Comparison of ENCODE assay signal across 17 mouse cellular contexts in genomic region chr3:156253172-156253934, GRCm38 (mm10).
A peak's percentile ranks its signal among the peaks of the same experiment; 100 is the strongest.
DNase-seq lines count a peak whose midpoint lies in the region; ATAC-seq and TF ChIP-seq lines count a peak whose summit lies in the region.
"Had no signal": no experiment of that assay in that cellular context is flagged by ENCODE, and none has a peak within 500 bp of the region (broad histone marks: within the 10 kb centered on the region; RNA-seq: fewer than 3 reads in every experiment).

No protein-coding gene starts in this region.

- no peaks in the 10 kb centered on the region for H3K9me3 ChIP-seq in hindbrain, embryonic 16.5 days (ENCODE audit: control insufficient read depth, low read length)
- 0 out of 2 replicates have a peak, but pooled peaks cover 2% of the 10 kb centered on the region for H3K9me3 ChIP-seq in midbrain, embryonic 14.5 days (ENCODE audit: control insufficient read depth, low read length)
- H3K9me3 ChIP-seq: heart, embryonic 13.5 days had no signal

- no peak overlapping the region for H3K4me3 ChIP-seq in hindbrain, embryonic 16.5 days (ENCODE audit: low read length)
- no peak overlapping the region for H3K4me3 ChIP-seq in midbrain, embryonic 14.5 days (replicated peaks; ENCODE audit: low read depth, low read length)
- H3K4me3 ChIP-seq: heart, embryonic 13.5 days had no signal

- DNase-seq in brain, embryonic 14.5 days (ENCODE audit: low read depth) = peak; percentile 13
- peak; percentile 6 for DNase-seq in embryo, embryonic 11 days
- DNase-seq in midbrain, embryonic 14.5 days = peak; percentile 16
- DNase-seq in adrenal gland, adult 8-10 months = no peak
- no peak for DNase-seq in adrenal gland, adult (ENCODE audit: inconsistent age in 2 of 2, low spot score in 1 of 2)
- DNase-seq in thymus, postnatal 10 days (ENCODE audit: low spot score in 2 of 2) = no peak
- DNase-seq in thymus, postnatal 36 days = no peak
- DNase-seq: cerebellum, adult 11 months; kidney, adult 18-20 months; kidney, postnatal 36 days; lung, adult 2 months; lung, postnatal 4 days; retina, postnatal 1 day; right cerebral cortex, postnatal 4 days had no signal

- peak; percentile 45; the same call in 1 of the 2 replicates for ATAC-seq in hindbrain, embryonic 16.5 days
- ATAC-seq in midbrain, embryonic 14.5 days (ENCODE audit: low FRiP score, low TSS enrichment) = peak; percentile 50

- no peaks in the 10 kb centered on the region for H3K4me1 ChIP-seq in hindbrain, embryonic 16.5 days (ENCODE audit: control insufficient read depth, insufficient read depth, low read depth, low read length)
- H3K4me1 ChIP-seq in midbrain, embryonic 14.5 days (ENCODE audit: control insufficient read depth, insufficient read depth, low read length) = no peaks in the 10 kb centered on the region
- H3K4me1 ChIP-seq: heart, embryonic 13.5 days had no signal

- no peak for TF ChIP-seq POLR2A in brain, embryonic 14.5 days (IDR thresholded peaks at IDR 0.05; ENCODE audit: borderline replicate concordance, extremely low read depth, insufficient read depth, insufficient read length, poor library complexity, severe bottlenecking)

- no peak overlapping the region for H3K27ac ChIP-seq in hindbrain, embryonic 16.5 days (ENCODE audit: low read depth, low read length)
- H3K27ac ChIP-seq in midbrain, embryonic 14.5 days (replicated peaks; ENCODE audit: low read depth, low read length) = peak overlapping the region; percentile 52
- H3K27ac ChIP-seq: heart, embryonic 13.5 days had no signal

- H3K9ac ChIP-seq in hindbrain, embryonic 16.5 days (ENCODE audit: low read depth, low read length) = no peak overlapping the region
- H3K9ac ChIP-seq in midbrain, embryonic 14.5 days (replicated peaks; ENCODE audit: low read length) = no peak overlapping the region
- H3K9ac ChIP-seq: heart, embryonic 13.5 days had no signal

- H3K36me3 ChIP-seq in hindbrain, embryonic 16.5 days (ENCODE audit: control insufficient read depth, insufficient read depth, low read length) = no peaks in the 10 kb centered on the region
- H3K36me3 ChIP-seq in midbrain, embryonic 14.5 days (ENCODE audit: control insufficient read depth, insufficient read depth, low read length) = no peaks in the 10 kb centered on the region
- H3K36me3 ChIP-seq: heart, embryonic 13.5 days had no signal

- no peaks in the 10 kb centered on the region for H3K27me3 ChIP-seq in hindbrain, embryonic 16.5 days (replicated peaks; ENCODE audit: control insufficient read depth, insufficient read depth, low read length)
- H3K27me3 ChIP-seq in midbrain, embryonic 14.5 days (ENCODE audit: control insufficient read depth, insufficient read depth, low read length) = no peaks in the 10 kb centered on the region
- H3K27me3 ChIP-seq: heart, embryonic 13.5 days had no signal

- TF ChIP-seq CTCF in brain, embryonic 14.5 days (IDR thresholded peaks at IDR 0.05; ENCODE audit: borderline replicate concordance, extremely low read depth, insufficient read depth, insufficient read length) = no peak

- WGBS in hindbrain, embryonic 16.5 days = 61% methylated on average over 7 of the region's 7 CpGs
- WGBS in midbrain, embryonic 14.5 days = 66% methylated on average over 7 of the region's 7 CpGs

- no peak overlapping the region for H3K4me2 ChIP-seq in hindbrain, embryonic 16.5 days (ENCODE audit: low read length)
- no peak overlapping the region for H3K4me2 ChIP-seq in midbrain, embryonic 14.5 days (ENCODE audit: low read length)
- H3K4me2 ChIP-seq: heart, embryonic 13.5 days; liver, embryonic 11.5 days had no signal

Comparison
In these comparisons a context has a peak if more than half of its experiments do, and no peak if none do; other contexts are left out.
1. DNase-seq: peak in brain, embryonic 14.5 days (single experiment), embryo, embryonic 11 days (single experiment) and midbrain, embryonic 14.5 days (single experiment); none in adrenal gland, adult 8-10 months (single experiment), adrenal gland, adult (0 of 2), thymus, postnatal 10 days (0 of 2) and thymus, postnatal 36 days (0 of 2).